Mouse (Mus musculus): Measurements from ENCODE around the gene Adgrd1. TPM values are rescaled to one million over a fixed set of nuclear protein-coding genes. Genes with fewer than 3 reads are reported as not detected.

Gene Adgrd1
- polyA plus RNA-seq, 1 experiment from 2014 or later = not detected

DNA sequence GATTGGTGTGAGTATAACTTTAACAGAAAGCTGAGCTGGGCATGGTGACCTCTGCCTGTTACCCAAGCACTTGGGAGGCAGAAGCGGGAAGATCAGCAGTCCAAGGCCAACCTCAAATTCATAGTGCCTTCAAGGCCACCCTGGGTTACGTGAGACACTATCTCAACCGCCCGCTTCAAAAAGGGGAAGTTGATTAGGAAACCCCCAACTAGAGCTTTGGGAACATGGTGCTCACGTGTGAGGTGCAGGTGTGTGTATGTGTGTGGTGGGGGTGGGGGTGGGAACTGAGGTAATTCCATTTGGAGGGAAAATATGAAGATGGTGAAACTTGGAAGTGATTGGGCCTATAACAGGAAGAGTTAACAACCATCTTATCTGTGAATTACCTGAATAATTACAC lies 19.3 kb upstream of the Adgrd1 start:
- Histone ChIP-seq H3K27ac (ENCODE audit: low read depth, low read length) (no peak overlapping the region), H3K9ac (ENCODE audit: low read depth, low read length) (no peak overlapping the region), H3K9me3 (ENCODE audit: control insufficient read depth, low read length) (no peaks in the 10 kb centered on the region), H3K27me3 (replicated peaks; ENCODE audit: control insufficient read depth, insufficient read depth, low read length) (no peaks in the 10 kb centered on the region), H3K4me2 (no peak overlapping the region), H3K4me3 (ENCODE audit: low read depth, low read length) (no peak overlapping the region), H3K4me1 (replicated peaks; ENCODE audit: control insufficient read depth, insufficient read depth, low read length) (no peaks in the 10 kb centered on the region), H3K36me3 (ENCODE audit: control insufficient read depth, insufficient read depth, low read length) (no peaks in the 10 kb centered on the region)
- 38% methylated on average over 5 of the region's 5 CpGs for WGBS
- ATAC-seq (replicated peaks; ENCODE audit: low FRiP score) = no peak
- no peak for DNase-seq (ENCODE audit: low spot score)

DNA sequence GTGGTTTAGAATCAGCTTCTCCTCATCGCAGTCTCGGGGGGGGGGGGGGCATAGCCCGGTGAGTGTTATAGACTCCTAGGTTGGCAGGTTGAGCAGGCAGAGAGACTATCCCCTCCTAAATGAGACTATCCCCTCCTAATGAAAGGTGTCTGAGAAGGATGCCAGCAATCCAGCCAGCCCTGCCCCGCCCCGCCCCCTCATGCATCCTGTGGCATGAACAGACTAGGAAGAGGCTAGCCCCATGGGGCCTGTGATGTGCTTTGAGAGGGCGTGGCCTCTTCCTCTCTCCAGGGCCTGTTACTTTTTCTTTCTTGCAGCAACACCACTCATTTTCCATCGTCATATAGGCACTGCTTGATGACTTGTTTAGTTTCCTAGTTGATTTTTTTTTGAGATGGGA lies 15.0 kb upstream of the Adgrd1 start:
- no peaks in the 10 kb centered on the region for H3K36me3 ChIP-seq (ENCODE audit: control insufficient read depth, insufficient read depth, low read length)
- no peak overlapping the region for H3K4me2 ChIP-seq
- no peak overlapping the region for H3K27ac ChIP-seq (ENCODE audit: low read depth, low read length)
- ATAC-seq (replicated peaks; ENCODE audit: low FRiP score) (no peak), DNase-seq (ENCODE audit: low spot score) (no peak)
- no peak overlapping the region for H3K9ac ChIP-seq (ENCODE audit: low read depth, low read length)
- H3K4me1 ChIP-seq (replicated peaks; ENCODE audit: control insufficient read depth, insufficient read depth, low read length) = no peaks in the 10 kb centered on the region
- 79% methylated on average over 7 of the region's 7 CpGs for WGBS
- H3K4me3 ChIP-seq (ENCODE audit: low read depth, low read length) = no peak overlapping the region
- H3K9me3 ChIP-seq (ENCODE audit: control insufficient read depth, low read length) = no peaks in the 10 kb centered on the region
- H3K27me3 ChIP-seq (replicated peaks; ENCODE audit: control insufficient read depth, insufficient read depth, low read length) = no peaks in the 10 kb centered on the region

DNA sequence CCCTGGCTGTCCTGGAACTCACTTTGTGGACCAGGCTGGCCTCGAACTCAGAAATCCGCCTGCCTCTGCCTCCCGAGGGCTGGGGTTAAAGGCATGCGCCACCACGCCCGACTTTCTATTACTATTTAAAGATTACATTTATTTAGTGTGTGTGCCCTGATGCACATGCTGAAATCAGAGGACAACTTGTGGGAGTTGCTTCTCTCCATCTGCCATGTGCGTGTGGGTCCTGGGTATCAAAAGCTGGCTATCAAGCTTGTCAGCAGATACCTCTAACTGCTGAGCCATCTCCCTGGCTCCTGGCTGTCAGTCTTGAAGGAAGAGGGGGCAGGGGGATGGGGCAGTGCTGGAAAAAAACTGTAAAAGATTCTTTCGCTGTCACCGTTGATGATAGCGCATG lies 11.4 kb upstream of the Adgrd1 start:
- ATAC-seq (replicated peaks; ENCODE audit: low FRiP score) (no peak), DNase-seq (ENCODE audit: low spot score) (no peak)
- Histone ChIP-seq H3K27me3 (replicated peaks; ENCODE audit: control insufficient read depth, insufficient read depth, low read length) (no peaks in the 10 kb centered on the region), H3K9ac (ENCODE audit: low read depth, low read length) (no peak overlapping the region), H3K36me3 (ENCODE audit: control insufficient read depth, insufficient read depth, low read length) (no peaks in the 10 kb centered on the region), H3K9me3 (ENCODE audit: control insufficient read depth, low read length) (no peaks in the 10 kb centered on the region), H3K4me1 (replicated peaks; ENCODE audit: control insufficient read depth, insufficient read depth, low read length) (no peaks in the 10 kb centered on the region), H3K4me2 (no peak overlapping the region), H3K4me3 (ENCODE audit: low read depth, low read length) (no peak overlapping the region), H3K27ac (ENCODE audit: low read depth, low read length) (no peak overlapping the region)
- 79% methylated on average over 10 of the region's 10 CpGs for WGBS

DNA sequence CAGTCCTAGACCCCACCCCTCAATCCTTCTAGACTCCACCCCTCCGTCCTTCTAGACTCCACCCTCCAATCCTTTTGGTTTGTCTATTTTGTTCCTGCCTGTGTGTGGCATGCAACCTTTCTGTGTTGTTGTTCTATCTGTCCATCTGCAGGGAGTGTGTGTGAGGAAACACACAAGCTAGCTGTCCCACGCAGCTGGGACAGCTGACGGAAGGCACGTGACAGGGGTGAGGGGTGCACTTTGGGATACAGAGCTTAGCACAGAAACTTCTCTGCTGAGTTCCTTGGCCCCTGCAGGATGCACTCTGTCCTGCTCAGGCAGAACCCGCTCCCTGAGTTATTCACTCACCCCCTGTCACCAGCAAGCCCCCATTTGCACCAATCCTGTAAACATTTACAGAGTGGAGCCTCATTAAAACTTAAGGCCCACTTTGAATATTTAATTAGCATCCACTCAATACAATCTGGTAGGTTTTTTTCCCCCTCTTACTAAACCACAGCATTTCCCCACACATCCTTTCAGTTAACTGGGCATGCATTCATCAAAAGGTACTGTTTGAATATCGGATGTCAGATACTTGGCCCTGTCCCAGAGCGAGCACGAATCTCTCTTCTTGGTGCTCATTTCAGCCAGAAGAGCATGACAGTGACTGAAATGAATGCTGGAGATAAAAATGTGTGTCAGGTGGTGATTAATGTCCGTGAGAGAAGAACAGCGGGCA lies 4.0 kb upstream of the Adgrd1 start:
- Histone ChIP-seq H3K4me3 (ENCODE audit: low read depth, low read length) (no peak overlapping the region), H3K27ac (ENCODE audit: low read depth, low read length) (no peak overlapping the region)
- DNase-seq (ENCODE audit: low spot score) = no peak

DNA sequence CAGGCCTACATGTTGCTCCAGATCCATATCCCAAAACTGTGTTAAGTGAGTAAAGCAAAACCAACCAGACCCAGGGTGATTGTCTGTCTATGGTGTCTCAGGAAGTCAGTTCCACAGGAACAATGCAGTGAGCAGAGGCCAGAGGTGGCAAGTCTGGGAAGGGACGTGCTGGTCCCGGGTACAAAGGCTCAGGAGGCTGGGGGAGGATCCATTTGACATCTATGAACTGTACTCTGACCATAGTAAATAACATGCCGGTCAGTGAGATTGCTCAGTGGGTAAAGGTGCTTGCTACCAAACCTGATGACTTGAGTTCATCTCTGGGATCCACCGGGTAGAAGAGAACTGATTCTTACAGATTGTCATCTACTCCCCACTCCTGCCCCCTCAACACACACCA lies 3.4 kb upstream of the Adgrd1 start:
- Histone ChIP-seq H3K4me3 (ENCODE audit: low read depth, low read length) (no peak overlapping the region), H3K9me3 (ENCODE audit: control insufficient read depth, low read length) (no peaks in the 10 kb centered on the region), H3K27me3 (replicated peaks; ENCODE audit: control insufficient read depth, insufficient read depth, low read length) (no peaks in the 10 kb centered on the region), H3K36me3 (ENCODE audit: control insufficient read depth, insufficient read depth, low read length) (no peaks in the 10 kb centered on the region), H3K4me1 (replicated peaks; ENCODE audit: control insufficient read depth, insufficient read depth, low read length) (no peaks in the 10 kb centered on the region), H3K9ac (ENCODE audit: low read depth, low read length) (no peak overlapping the region), H3K27ac (ENCODE audit: low read depth, low read length) (no peak overlapping the region), H3K4me2 (no peak overlapping the region)
- no peak for ATAC-seq (replicated peaks; ENCODE audit: low FRiP score)
- 60% methylated on average over 4 of the region's 4 CpGs for whole genome bisulfite sequencing
- DNase-seq (ENCODE audit: low spot score) = no peak

More for the DNA sequence above, 4.0 kb upstream of the Adgrd1 start:
- Histone ChIP-seq H3K9ac (ENCODE audit: low read depth, low read length) (no peak overlapping the region), H3K27me3 (replicated peaks; ENCODE audit: control insufficient read depth, insufficient read depth, low read length) (no peaks in the 10 kb centered on the region), H3K9me3 (ENCODE audit: control insufficient read depth, low read length) (no peaks in the 10 kb centered on the region), H3K4me1 (replicated peaks; ENCODE audit: control insufficient read depth, insufficient read depth, low read length) (no peaks in the 10 kb centered on the region), H3K4me2 (no peak overlapping the region), H3K36me3 (ENCODE audit: control insufficient read depth, insufficient read depth, low read length) (no peaks in the 10 kb centered on the region)
- no peak for ATAC-seq (replicated peaks; ENCODE audit: low FRiP score)
- 68% methylated on average over 10 of the region's 10 CpGs for WGBS

DNA sequence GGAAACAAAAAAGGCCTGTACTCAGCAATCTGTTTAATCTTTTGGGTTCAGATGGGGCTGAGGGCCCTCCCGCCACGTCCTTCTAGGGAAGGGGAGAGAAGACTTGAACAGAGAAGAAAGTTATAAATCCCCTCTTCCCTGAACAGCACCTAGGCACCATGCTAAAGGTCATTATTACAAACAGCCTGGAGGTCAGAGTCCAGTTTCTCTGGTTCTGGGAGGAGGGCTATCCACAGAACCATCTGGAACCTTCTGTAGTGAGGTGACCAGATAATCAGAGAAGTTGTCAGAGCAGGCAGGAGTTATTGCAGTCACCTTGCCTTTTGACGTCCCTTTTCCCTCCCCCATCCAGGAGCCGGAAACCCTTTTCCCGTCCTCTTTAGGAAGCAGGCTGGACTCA lies 2.3 kb upstream of the Adgrd1 start:
- H3K9me3 ChIP-seq (ENCODE audit: control insufficient read depth, low read length) = no peaks in the 10 kb centered on the region
- H3K4me2 ChIP-seq = no peak overlapping the region
- ATAC-seq (replicated peaks; ENCODE audit: low FRiP score) = no peak
- WGBS = 61% methylated on average over 5 of the region's 5 CpGs
- no peaks in the 10 kb centered on the region for H3K36me3 ChIP-seq (ENCODE audit: control insufficient read depth, insufficient read depth, low read length)
- H3K4me3 ChIP-seq (ENCODE audit: low read depth, low read length) = no peak overlapping the region
- no peak overlapping the region for H3K9ac ChIP-seq (ENCODE audit: low read depth, low read length)
- no peaks in the 10 kb centered on the region for H3K27me3 ChIP-seq (replicated peaks; ENCODE audit: control insufficient read depth, insufficient read depth, low read length)
- DNase-seq (ENCODE audit: low spot score) = no peak
- H3K27ac ChIP-seq (ENCODE audit: low read depth, low read length) = no peak overlapping the region
- H3K4me1 ChIP-seq (replicated peaks; ENCODE audit: control insufficient read depth, insufficient read depth, low read length) = no peaks in the 10 kb centered on the region

DNA sequence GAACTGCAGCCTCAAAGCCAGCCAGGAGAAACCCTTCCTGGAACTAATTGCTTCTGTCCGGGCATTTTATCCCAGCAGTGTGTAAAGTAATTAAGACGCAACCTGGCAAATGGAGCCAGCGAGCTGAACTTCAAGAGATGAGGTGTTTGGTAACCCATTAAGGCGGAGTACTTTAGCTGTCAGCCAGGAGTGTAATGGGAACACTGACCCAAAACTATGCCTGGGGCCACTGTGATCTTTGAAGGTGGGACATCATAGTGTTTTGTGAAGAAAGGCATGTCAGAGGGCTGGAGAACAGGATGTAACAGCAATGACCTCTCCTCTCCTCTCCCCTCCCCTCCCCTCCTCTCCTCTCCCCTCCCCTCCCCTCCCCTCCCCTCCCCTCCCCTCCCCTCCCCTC lies 7.5 kb downstream of the Adgrd1 start:
- H3K36me3 ChIP-seq (ENCODE audit: control insufficient read depth, insufficient read depth, low read length) = no peaks in the 10 kb centered on the region
- H3K4me1 ChIP-seq (replicated peaks; ENCODE audit: control insufficient read depth, insufficient read depth, low read length) = no peaks in the 10 kb centered on the region
- H3K9me3 ChIP-seq (ENCODE audit: control insufficient read depth, low read length) = no peaks in the 10 kb centered on the region
- DNase-seq (ENCODE audit: low spot score) (no peak), ATAC-seq (replicated peaks; ENCODE audit: low FRiP score) (no peak)
- H3K27me3 ChIP-seq (replicated peaks; ENCODE audit: control insufficient read depth, insufficient read depth, low read length) = no peaks in the 10 kb centered on the region; the same call in 1 of the 2 replicates
- 68% methylated on average over 4 of the region's 4 CpGs for WGBS
- H3K4me3 ChIP-seq (ENCODE audit: low read depth, low read length) = no peak overlapping the region
- H3K27ac ChIP-seq (ENCODE audit: low read depth, low read length) = no peak overlapping the region
- no peak overlapping the region for H3K9ac ChIP-seq (ENCODE audit: low read depth, low read length)
- no peak overlapping the region for H3K4me2 ChIP-seq

DNA sequence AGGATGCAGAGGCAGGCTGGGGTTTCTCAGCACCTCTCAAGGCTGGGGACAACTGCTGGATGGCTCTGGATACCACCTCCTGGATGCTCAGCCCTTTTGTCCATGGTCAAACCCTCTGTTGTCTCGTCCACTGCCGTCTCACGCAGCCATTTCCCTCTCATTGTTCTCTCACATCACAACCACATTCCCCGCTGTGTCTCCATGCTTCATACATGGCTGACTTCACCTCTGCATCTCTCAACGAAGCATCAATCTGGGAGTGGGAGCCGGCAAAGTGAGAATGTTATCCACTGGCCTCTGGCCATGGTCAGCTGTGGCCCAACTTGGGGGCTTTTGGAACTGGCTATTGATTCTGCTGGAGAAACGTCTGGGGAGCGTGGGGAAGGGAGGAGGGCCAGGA lies 15.2 kb downstream of the Adgrd1 start:
- H3K4me2 ChIP-seq = no peak overlapping the region

DNA sequence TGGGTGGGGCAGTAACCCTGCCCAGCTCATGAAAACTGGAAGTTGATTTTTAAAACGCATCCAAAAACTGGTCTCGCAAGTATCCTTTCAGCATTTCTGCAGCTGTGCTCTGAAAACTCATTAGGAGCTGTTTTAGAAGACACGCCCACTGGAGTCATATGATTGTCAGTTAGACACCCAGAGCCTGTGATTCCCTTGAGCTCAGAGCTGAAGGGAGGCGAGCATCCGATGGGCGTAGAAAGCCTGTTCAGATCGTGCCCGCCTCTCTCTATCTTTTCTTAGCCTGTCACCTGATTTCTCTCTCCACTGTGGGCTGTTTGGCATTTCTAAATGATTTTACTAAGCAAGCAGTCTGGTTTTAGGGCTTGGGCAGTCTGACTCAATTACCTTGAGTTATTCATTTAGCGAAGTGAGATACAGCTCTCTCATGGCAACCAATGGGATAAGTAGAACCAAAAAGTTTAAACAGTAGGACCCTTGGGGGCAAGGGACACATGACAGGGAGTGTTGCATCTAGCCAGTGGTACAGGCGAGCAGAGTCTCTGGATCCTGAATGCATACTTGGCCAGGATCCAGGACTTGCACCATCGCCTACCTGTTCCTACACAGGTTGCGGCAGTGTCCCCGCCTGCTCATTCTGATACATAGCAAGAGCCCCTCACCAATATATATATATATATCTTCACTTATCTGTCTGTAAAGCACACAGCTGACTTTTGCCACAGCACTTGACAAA lies 17.4 kb downstream of the Adgrd1 start:
- Histone ChIP-seq H3K27ac (ENCODE audit: low read depth, low read length) (no peak overlapping the region), H3K4me1 (replicated peaks; ENCODE audit: control insufficient read depth, insufficient read depth, low read length) (no peaks in the 10 kb centered on the region), H3K4me2 (no peak overlapping the region), H3K27me3 (replicated peaks; ENCODE audit: control insufficient read depth, insufficient read depth, low read length) (no peaks in the 10 kb centered on the region), H3K4me3 (ENCODE audit: low read depth, low read length) (no peak overlapping the region), H3K9me3 (ENCODE audit: control insufficient read depth, low read length) (no peaks in the 10 kb centered on the region), H3K36me3 (ENCODE audit: control insufficient read depth, insufficient read depth, low read length) (no peaks in the 10 kb centered on the region), H3K9ac (ENCODE audit: low read depth, low read length) (no peak overlapping the region)
- WGBS = 78% methylated on average over 13 of the region's 13 CpGs
- no peak for DNase-seq (ENCODE audit: low spot score)
- ATAC-seq (replicated peaks; ENCODE audit: low FRiP score) = no peak

More for the DNA sequence above, 15.2 kb downstream of the Adgrd1 start:
- Histone ChIP-seq H3K27me3 (replicated peaks; ENCODE audit: control insufficient read depth, insufficient read depth, low read length) (no peaks in the 10 kb centered on the region; the same call in 1 of the 2 replicates), H3K9me3 (ENCODE audit: control insufficient read depth, low read length) (no peaks in the 10 kb centered on the region), H3K4me3 (ENCODE audit: low read depth, low read length) (no peak overlapping the region), H3K36me3 (ENCODE audit: control insufficient read depth, insufficient read depth, low read length) (no peaks in the 10 kb centered on the region), H3K4me1 (replicated peaks; ENCODE audit: control insufficient read depth, insufficient read depth, low read length) (no peaks in the 10 kb centered on the region), H3K9ac (ENCODE audit: low read depth, low read length) (no peak overlapping the region), H3K27ac (ENCODE audit: low read depth, low read length) (no peak overlapping the region)
- whole genome bisulfite sequencing = 70% methylated on average over 8 of the region's 8 CpGs
- no peak for DNase-seq (ENCODE audit: low spot score)
- no peak for ATAC-seq (replicated peaks; ENCODE audit: low FRiP score)
